Mouse (Mus musculus) ES-E14 (cell line): Measurements from ENCODE around the gene Fblim1. TPM values are rescaled to one million over a fixed set of nuclear protein-coding genes. Genes with fewer than 3 reads are reported as not detected.

Source experiments
- DNase-seq: peaks from one replicate; pipeline ENCODE4 v3.0.0-alpha.2; 2013; ENCODE audit warnings: low read depth, low spot score
- H3K27ac ChIP-seq: 2 replicates; pipeline ENCODE4 v1.5.1; 2012; ENCODE audit warnings: low read depth, mild to moderate bottlenecking, low read length, moderate library complexity, mixed read lengths; ENCODE audit not compliant: poor library complexity, insufficient read depth, severe bottlenecking
- H3K36me3 ChIP-seq: 2 replicates; pipeline ENCODE4 v1.6.1; 2012; ENCODE audit warnings: mild to moderate bottlenecking, low read length, moderate library complexity, mixed read lengths; ENCODE audit not compliant: control insufficient read depth, poor library complexity, insufficient read depth, severe bottlenecking
- H3K4me1 ChIP-seq, 2 experiments: fragments of 150-350 bp in 1 of 2; sonication (generic) in 1 of 2; 2 replicates each; pipeline ENCODE4 v1.6.1; 2012; ENCODE audit warnings: low read length in 2 of 2, mild to moderate bottlenecking in 1 of 2, mixed read lengths in 1 of 2; ENCODE audit not compliant: control insufficient read depth in 2 of 2, insufficient read depth in 2 of 2, poor library complexity in 1 of 2
- H3K4me3 ChIP-seq, 2 experiments: fragments of 150-350 bp in 1 of 2; sonication (generic) in 1 of 2; 2 replicates each; pipeline ENCODE4 v1.5.1; 2012; ENCODE audit warnings: low read length in 2 of 2, low read depth in 1 of 2, mild to moderate bottlenecking in 1 of 2, mixed read lengths in 1 of 2; ENCODE audit not compliant: insufficient read depth in 1 of 2, poor library complexity in 1 of 2, severe bottlenecking in 1 of 2
- H3K9ac ChIP-seq: 2 replicates; pipeline ENCODE4 v1.6.1; 2012; ENCODE audit warnings: low read depth, mild to moderate bottlenecking, low read length, mixed read lengths; ENCODE audit not compliant: poor library complexity, insufficient read depth, severe bottlenecking
- H3K9me3 ChIP-seq: fragments of 150-350 bp; sonication (generic); 2 replicates; pipeline ENCODE4 v1.6.1; 2012; ENCODE audit warnings: low read depth, mild to moderate bottlenecking, low read length; ENCODE audit not compliant: control insufficient read depth, insufficient read depth
- CHD2 ChIP-seq: IDR thresholded peaks from 2 replicates; pipeline ENCODE4 v1.6.1; 2014; ENCODE audit warnings: mild to moderate bottlenecking, low read depth, low read length, inconsistent platforms
- HCFC1 ChIP-seq: IDR thresholded peaks from 2 replicates; pipeline ENCODE4 v1.6.1; 2012; ENCODE audit warnings: low read length, inconsistent platforms, borderline replicate concordance; ENCODE audit not compliant: insufficient read depth
- MAFK ChIP-seq: IDR thresholded peaks from 2 replicates; pipeline ENCODE4 v1.6.1; 2014; ENCODE audit warnings: mild to moderate bottlenecking, low read depth, low read length, inconsistent platforms; ENCODE audit not compliant: insufficient read depth
- ZC3H11A ChIP-seq: IDR thresholded peaks from 2 replicates; pipeline ENCODE4 v1.6.1; 2012; ENCODE audit warnings: low read depth, mild to moderate bottlenecking, inconsistent platforms, low read length, borderline replicate concordance
- ZNF384 ChIP-seq: IDR thresholded peaks from 2 replicates; pipeline ENCODE4 v1.6.1; 2012; ENCODE audit warnings: low read depth, low read length, inconsistent platforms
- in situ Hi-C, 2 experiments: fragments of 600-800 bp; cut with MboI; formaldehyde crosslinking; loops; one replicate each; pipeline ENCODE4 v1.15.1; 2025; ENCODE audit warnings: low sequenced_read_pairs in 2 of 2, inconsistent platforms in 1 of 2; ENCODE audit not compliant: unreplicated experiment in 2 of 2
- total RNA-seq: library from RNA; depleted of rRNA; stranded (reverse); fragments of 300-350 nt; gene quantifications from 2 replicates; pipeline ENCODE4 v1.2.3, GENCODE M21; 2012

The Fblim1 gene
- total RNA-seq, 1 experiment: 71.3 TPM

- peak overlapping the region; percentile 93 for H3K27ac ChIP-seq
- peak overlapping the region; percentile 75 to 88 for H3K4me3 ChIP-seq
- no peak for DNase-seq
- peaks cover 19% of the 10 kb centered on the region for H3K36me3 ChIP-seq
- in situ Hi-C loops: no loop called here
- no peaks in the 10 kb centered on the region for H3K9me3 ChIP-seq
- peaks cover 5 to 32% of the 10 kb centered on the region in 2 experiments; a peak in 3 of 4 replicates for H3K4me1 ChIP-seq
- peak overlapping the region; percentile 90 for H3K9ac ChIP-seq
- no peak for TF ChIP-seq ZNF384
- TF ChIP-seq MAFK: no peak
Measured at GRCm38 (mm10) chr4:141598894-141599250, 7.0 kb downstream of the Fblim1 start.

DNA sequence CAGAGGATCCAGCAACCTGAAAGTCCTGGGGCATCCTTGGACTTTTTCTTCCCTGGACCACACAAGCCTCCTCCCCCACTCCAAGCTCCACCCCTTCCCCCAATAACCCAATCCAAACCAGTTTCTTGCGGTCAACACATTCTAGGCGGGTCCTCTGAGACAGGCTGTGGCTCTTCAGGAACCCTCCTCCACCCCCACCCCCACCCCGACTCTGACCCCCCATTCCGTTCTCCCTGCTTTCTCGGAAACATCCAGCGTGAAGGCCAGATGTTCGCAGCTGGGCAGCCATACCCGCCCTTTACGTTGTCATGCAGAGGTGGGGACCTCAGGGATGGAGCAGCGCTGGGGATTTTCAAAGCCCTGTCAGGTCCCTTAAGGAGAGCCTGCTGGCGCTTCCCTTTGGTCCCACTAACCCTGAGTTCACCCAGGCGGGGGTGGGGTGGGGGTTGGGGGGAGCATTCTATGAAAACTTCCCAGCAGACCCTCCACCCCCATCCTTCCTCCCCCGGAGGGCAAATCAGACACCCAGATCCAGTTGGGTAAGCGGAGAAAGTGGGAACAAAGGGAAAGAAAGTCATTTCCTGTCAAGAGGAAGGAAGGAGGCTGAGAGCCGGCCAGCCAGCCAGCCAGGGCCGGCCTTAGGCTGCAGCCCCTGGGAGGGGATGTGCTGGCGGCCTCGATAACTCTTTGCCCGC is 7.5 kb downstream of the Fblim1 start:
- peak overlapping the region; percentile 93 for H3K27ac ChIP-seq
- peaks cover 5 to 32% of the 10 kb centered on the region in 2 experiments; a peak in 3 of 4 replicates for H3K4me1 ChIP-seq
- TF ChIP-seq ZC3H11A: no peak
- TF ChIP-seq ZNF384: no peak
- TF ChIP-seq HCFC1: no peak
- H3K36me3 ChIP-seq: peaks cover 19% of the 10 kb centered on the region
- H3K4me3 ChIP-seq: peak overlapping the region; percentile 75 to 88
- peak; percentile 85 for DNase-seq
- in situ Hi-C loops: no loop called here
- H3K9me3 ChIP-seq: no peaks in the 10 kb centered on the region
- H3K9ac ChIP-seq: peak overlapping the region; percentile 90

DNA sequence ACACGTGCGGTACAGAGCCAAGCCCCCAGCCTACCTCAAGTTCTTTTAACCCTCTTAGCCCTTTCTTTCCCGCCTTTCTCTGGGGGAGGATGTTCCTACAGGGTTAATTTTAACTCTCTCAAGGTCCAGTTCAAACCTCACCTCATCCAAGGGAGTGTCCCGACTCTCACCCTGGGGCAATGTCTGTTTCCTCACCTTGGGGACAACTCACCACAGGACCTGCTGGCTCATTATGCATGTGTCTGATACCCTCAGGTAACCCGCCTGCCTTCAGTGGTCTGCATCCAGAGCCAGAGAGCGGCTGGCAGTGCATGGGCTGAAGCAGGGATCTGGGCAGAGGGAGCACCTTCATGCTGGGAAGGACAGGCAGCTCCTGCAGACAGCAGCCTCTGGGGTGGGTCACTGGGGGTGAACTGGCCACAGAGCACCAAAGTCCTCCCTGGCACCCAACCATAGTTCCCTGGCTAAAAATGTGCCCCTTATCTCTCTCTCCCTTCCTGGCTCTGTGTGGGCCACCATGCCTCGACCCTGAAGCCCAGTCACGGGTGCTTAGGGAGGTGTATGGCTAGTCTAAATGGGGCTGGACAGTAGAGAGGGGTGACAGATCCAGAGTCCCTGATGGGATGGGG is 9.1 kb downstream of the Fblim1 start:
- TF ChIP-seq CHD2 (no peak), HCFC1 (no peak), ZNF384 (no peak), ZC3H11A (no peak), MAFK (no peak)
- Histone ChIP-seq H3K4me1 (peaks cover 0 to 27% of the 10 kb centered on the region in 2 experiments; a peak in 3 of 4 replicates), H3K36me3 (peaks cover 26% of the 10 kb centered on the region), H3K4me3 (peak overlapping the region; percentile 63 to 88), H3K9ac (peak overlapping the region; percentile 13; the same call in 1 of the 2 replicates), H3K27ac (0 out of 2 replicates have a peak overlapping the region, but pooled peaks have one; percentile 7), H3K9me3 (no peaks in the 10 kb centered on the region)
- DNase-seq: no peak
- in situ Hi-C loops: no loop called here

DNA sequence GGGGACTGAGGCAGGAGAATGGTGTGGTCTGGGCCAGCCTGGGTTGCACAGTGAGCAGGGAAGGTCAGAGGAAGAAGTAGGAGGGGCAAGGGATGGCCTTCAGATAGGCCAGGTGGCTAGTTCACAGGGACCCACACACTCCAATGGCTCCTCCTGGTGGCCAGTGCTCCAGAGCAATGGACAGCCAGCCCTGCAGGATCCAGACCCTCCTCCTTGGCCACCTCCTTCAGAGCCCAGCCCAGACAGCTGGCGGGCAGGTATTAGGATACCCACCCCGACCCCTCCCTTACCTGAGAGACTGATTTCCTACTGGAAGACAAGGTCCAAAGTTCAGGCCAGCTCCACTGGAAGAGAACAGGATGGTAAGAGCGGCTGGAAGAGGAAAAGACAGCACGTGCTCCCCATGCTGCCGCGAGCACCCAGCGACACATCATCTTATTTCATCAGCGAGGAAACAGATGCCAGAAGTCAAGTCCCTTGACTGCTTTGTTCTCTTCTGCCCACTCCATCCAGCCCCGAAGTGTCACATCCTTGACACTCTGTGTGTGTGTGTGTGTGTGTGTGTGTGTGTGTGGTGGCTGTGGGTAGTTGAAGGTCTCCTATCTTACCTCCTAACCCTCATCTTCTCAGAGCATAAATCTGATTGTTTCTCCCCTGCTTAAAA is 10.2 kb downstream of the Fblim1 start:
- in situ Hi-C loops: no loop called here
- no peaks in the 10 kb centered on the region for H3K9me3 ChIP-seq
- H3K4me3 ChIP-seq: peak overlapping the region; percentile 8 to 88; a peak in 3 of 4 replicates
- H3K27ac ChIP-seq: no peak overlapping the region
- H3K9ac ChIP-seq: peak overlapping the region; percentile 1; the same call in 1 of the 2 replicates
- peaks cover 0 to 16% of the 10 kb centered on the region in 2 experiments; a peak in 2 of 4 replicates for H3K4me1 ChIP-seq
- DNase-seq: no peak
- peaks cover 29% of the 10 kb centered on the region for H3K36me3 ChIP-seq
- TF ChIP-seq ZC3H11A: no peak
- no peak for TF ChIP-seq HCFC1
- no peak for TF ChIP-seq CHD2
- no peak for TF ChIP-seq MAFK
- no peak for TF ChIP-seq ZNF384
